Mouse (Mus musculus) liver, embryonic 15.5 days (tissue): Measurements from ENCODE around the gene Npr2. TPM values are rescaled to one million over a fixed set of nuclear protein-coding genes. Genes with fewer than 3 reads are reported as not detected.

Source experiments
- ATAC-seq: fragments of 200-750 bp; cut with Nextera tagmentation; 2 replicates; pipeline ENCODE4 v1.8.0; 2017; ENCODE audit warnings: moderate number of reproducible peaks, mild to moderate bottlenecking, moderate library complexity; ENCODE audit not compliant: insufficient read depth
- H3K27ac ChIP-seq: fragments of 300-500 bp; sonication (generic); replicated peaks from 2 replicates; pipeline ENCODE4 v1.5.1; 2015; ENCODE audit warnings: mild to moderate bottlenecking, inconsistent platforms
- H3K27me3 ChIP-seq: fragments of 300-500 bp; sonication (generic); 2 replicates; pipeline ENCODE4 v1.6.1; 2015; ENCODE audit warnings: mild to moderate bottlenecking, inconsistent platforms
- H3K36me3 ChIP-seq: fragments of 300-500 bp; sonication (generic); replicated peaks from 2 replicates; pipeline ENCODE4 v1.6.1; 2015; ENCODE audit warnings: moderate library complexity, mild to moderate bottlenecking, inconsistent platforms
- H3K4me1 ChIP-seq: fragments of 300-500 bp; sonication (generic); replicated peaks from 2 replicates; pipeline ENCODE4 v1.6.1; 2015; ENCODE audit warnings: inconsistent platforms
- H3K4me2 ChIP-seq: fragments of 300-500 bp; sonication (generic); 2 replicates; pipeline ENCODE4 v1.6.1; 2015; ENCODE audit warnings: moderate library complexity, mild to moderate bottlenecking, inconsistent platforms
- H3K4me3 ChIP-seq: fragments of 300-500 bp; sonication (generic); replicated peaks from 2 replicates; pipeline ENCODE4 v1.5.1; 2015; ENCODE audit warnings: mild to moderate bottlenecking, inconsistent platforms
- H3K9ac ChIP-seq: fragments of 300-500 bp; sonication (generic); 2 replicates; pipeline ENCODE4 v1.6.1; 2015; ENCODE audit warnings: moderate library complexity, mild to moderate bottlenecking, inconsistent platforms
- H3K9me3 ChIP-seq: fragments of 300-500 bp; sonication (generic); replicated peaks from 2 replicates; pipeline ENCODE4 v1.6.1; 2016; ENCODE audit warnings: inconsistent platforms
- WGBS: fragments of 180-500 bp; shearing (Covaris S2); methylation state at CpG from one replicate; pipeline ENCODE4 v1.1.7; 2015; ENCODE audit warnings: mixed read lengths; ENCODE audit not compliant: insufficient replicate concordance; 5-methylcytosine and 5-hydroxymethylcytosine counted together
- microRNA-seq: library from miRNA; unstranded; fragments of <30 nt; microRNA quantifications from one replicate; pipeline ENCODE4, GENCODE M21; 2016
- polyA plus RNA-seq: library from polyadenylated mRNA; unstranded; fragments of >200 nt; fragmentation: Nextera tagmentation; extraction: Ambion mirVana; gene quantifications from 2 replicates; pipeline ENCODE4 v1.2.1, GENCODE M21; 2015

The Npr2 gene
- polyA plus RNA-seq, 1 experiment from 2014 or later: 0.70 TPM

DNA sequence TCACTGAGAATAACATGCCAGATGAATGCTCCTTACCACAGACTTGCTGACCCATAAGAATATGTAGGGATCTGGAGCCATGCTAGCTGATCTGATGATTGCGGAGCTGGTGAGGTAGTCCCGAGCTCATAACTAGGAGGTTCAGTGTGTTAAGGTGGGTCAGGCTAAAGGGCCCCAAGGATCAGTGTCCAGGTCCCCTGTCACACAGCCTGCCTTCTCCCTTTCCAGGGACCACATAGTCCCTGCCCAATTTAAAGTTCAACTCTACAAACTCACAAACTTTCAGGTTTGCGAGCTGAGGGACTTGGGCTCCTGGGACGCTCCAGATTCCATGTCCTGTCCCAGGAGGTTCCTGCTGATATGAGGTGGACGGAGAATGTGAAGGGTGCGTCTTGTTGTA lies 69.0 kb downstream of the Npr2 start, which contains the start of gene Olfr70:
TSS of gene Olfr70 (minus strand) at position 101 of the 400 bp plus-strand sequence.
- peaks cover under 1% of the 10 kb centered on the region; the same call in 1 of the 2 replicates for H3K4me1 ChIP-seq
- no peak for ATAC-seq
- H3K27me3 ChIP-seq: peaks cover 4% of the 10 kb centered on the region; the same call in 1 of the 2 replicates
- H3K4me2 ChIP-seq: no peak within 1 kb of the TSS
- H3K27ac ChIP-seq: no peak within 1 kb of the TSS
- H3K4me3 ChIP-seq: no peak within 1 kb of the TSS
- WGBS: 73% methylated on average over 6 of the region's 6 CpGs
- no peaks in the 10 kb centered on the region for H3K9me3 ChIP-seq
- H3K9ac ChIP-seq: no peak within 1 kb of the TSS
- H3K36me3 ChIP-seq: no peaks in the 10 kb centered on the region

Small RNAs within 50 kb of the gene (microRNA-seq; reads per million reads assigned to microRNA genes)
- gene Gm25262: not detected

Other genes with a start within 250 kb of the Npr2 start
- gene Rusc2, start 250.0 kb upstream of the Npr2 start, polyA plus RNA-seq: 1.4 and 2.8 TPM in 2 replicates
- not detected in 2 replicates for gene Fam166b, start 202.8 kb upstream of the Npr2 start, polyA plus RNA-seq
- gene Tesk1, start 190.0 kb upstream of the Npr2 start, polyA plus RNA-seq: 1.0 and 1.2 TPM in 2 replicates
- gene Cd72, start 177.3 kb upstream of the Npr2 start, polyA plus RNA-seq: 0.94 and 1.4 TPM in 2 replicates
- 0.07 and 0.18 TPM in 2 replicates for gene Sit1, start 148.2 kb upstream of the Npr2 start, polyA plus RNA-seq
- gene Ccdc107, start 139.0 kb upstream of the Npr2 start, polyA plus RNA-seq: 33.5 and 34.2 TPM in 2 replicates
- 34.5 and 38.2 TPM in 2 replicates for gene Arhgef39, start 132.2 kb upstream of the Npr2 start, polyA plus RNA-seq
- gene Car9, start 125.0 kb upstream of the Npr2 start, polyA plus RNA-seq: 1.3 and 1.9 TPM in 2 replicates
- 34.1 and 47.4 TPM in 2 replicates for gene Tpm2, start 108.2 kb upstream of the Npr2 start, polyA plus RNA-seq
- 22.3 and 24.9 TPM in 2 replicates for gene Creb3, start 69.6 kb upstream of the Npr2 start, polyA plus RNA-seq
- gene Tln1, start 69.2 kb upstream of the Npr2 start, polyA plus RNA-seq: 37.5 and 40.3 TPM in 2 replicates
- gene Rgp1, start 53.2 kb upstream of the Npr2 start, polyA plus RNA-seq: 13.6 and 15.7 TPM in 2 replicates
- 16.7 and 18.8 TPM in 2 replicates for gene Gba2, start 53.1 kb upstream of the Npr2 start, polyA plus RNA-seq
- gene Msmp, start 47.4 kb upstream of the Npr2 start, polyA plus RNA-seq: 0.58 TPM in 1 of 2 replicates, not detected in the other
- not detected in 2 replicates for gene Spag8, start 21.7 kb downstream of the Npr2 start, polyA plus RNA-seq
- 62.9 and 69.4 TPM in 2 replicates for gene Hint2, start 24.5 kb downstream of the Npr2 start, polyA plus RNA-seq
- 0.15 and 0.20 TPM in 2 replicates for gene Tmem8b, start 37.0 kb downstream of the Npr2 start, polyA plus RNA-seq
- 0.81 and 1.1 TPM in 2 replicates for gene Fam221b, start 37.2 kb downstream of the Npr2 start, polyA plus RNA-seq
- gene Olfr70, start 68.9 kb downstream of the Npr2 start, polyA plus RNA-seq: not detected in 2 replicates
- not detected in 2 replicates for gene Olfr71, start 78.3 kb downstream of the Npr2 start, polyA plus RNA-seq
- gene Hrct1, start 95.3 kb downstream of the Npr2 start, polyA plus RNA-seq: 0.10 and 0.20 TPM in 2 replicates
- gene Spaar, start 98.1 kb downstream of the Npr2 start, polyA plus RNA-seq: 0.02 TPM in 1 of 2 replicates, not detected in the other
- not detected in 2 replicates for gene Olfr159, start 139.1 kb downstream of the Npr2 start, polyA plus RNA-seq
- gene Olfr156, start 192.0 kb downstream of the Npr2 start, polyA plus RNA-seq: not detected in 2 replicates
- gene Olfr157, start 208.3 kb downstream of the Npr2 start, polyA plus RNA-seq: not detected in 2 replicates
- not detected in 2 replicates for gene Olfr155, start 219.6 kb downstream of the Npr2 start, polyA plus RNA-seq
- gene Reck, start 243.6 kb downstream of the Npr2 start, polyA plus RNA-seq: 1.8 and 2.4 TPM in 2 replicates